Comparison of ENCODE assay signal across 12 mouse cellular contexts in the genomic region with DNA sequence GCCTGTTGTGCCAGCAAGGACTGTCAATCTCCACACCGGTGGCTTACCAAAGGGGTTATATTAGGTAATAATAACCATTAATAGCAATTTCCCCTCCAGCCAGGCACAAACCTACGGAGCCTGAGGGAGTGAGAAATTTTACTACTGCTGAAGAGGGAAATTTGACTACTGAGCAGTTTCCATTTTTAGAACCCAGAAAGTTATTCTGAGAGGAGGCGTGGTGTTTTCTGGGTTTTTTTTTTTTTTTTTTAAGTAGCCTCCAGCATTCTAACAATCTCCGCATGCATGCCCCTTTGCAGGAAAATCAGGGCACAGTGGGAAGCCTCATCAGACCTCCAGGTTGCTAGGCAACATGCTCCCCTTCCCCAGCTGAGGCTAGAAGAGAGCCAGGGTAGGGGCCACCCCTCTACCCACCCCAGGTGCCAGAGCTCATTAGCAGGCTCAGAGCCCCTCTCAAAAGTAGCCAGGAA. TPM values are rescaled to one million over a fixed set of nuclear protein-coding genes. Genes with fewer than 3 reads are reported as not detected.
DNase-seq lines count a peak whose midpoint lies in the region; ATAC-seq and TF ChIP-seq lines count a peak whose summit lies in the region.
"Had no signal": no experiment of that assay in that cellular context is flagged by ENCODE, and none has a peak within 500 bp of the region (broad histone marks: within the 10 kb centered on the region; RNA-seq: fewer than 3 reads in every experiment).

No protein-coding gene starts in this region.

- H3K4me1 ChIP-seq in forebrain, embryonic 15.5 days: peaks cover 26% of the 10 kb centered on the region
- 0 out of 2 replicates have a peak, but pooled peaks cover 3% of the 10 kb centered on the region for H3K4me1 ChIP-seq in limb, embryonic 14.5 days (ENCODE audit: control insufficient read depth, insufficient read depth, low read length)
- H3K4me1 ChIP-seq in thymus, adult 2 months (replicated peaks; ENCODE audit: control insufficient read depth, insufficient read depth, low read length): no peaks in the 10 kb centered on the region

- ATAC-seq in forebrain, embryonic 15.5 days (replicated peaks): peak; percentile 93
- no peak for ATAC-seq in limb, embryonic 14.5 days (ENCODE audit: low FRiP score, low read depth)
- ATAC-seq in erythroid progenitor cell, adult 5-6 weeks (replicated peaks; ENCODE audit: low FRiP score, poor library complexity, severe bottlenecking): no peak
- no peak for ATAC-seq in megakaryocyte, adult 5-6 weeks (ENCODE audit: poor library complexity, severe bottlenecking)

- no peak for TF ChIP-seq CTCF in thymus, adult 2 months (IDR thresholded peaks at IDR 0.05; ENCODE audit: borderline replicate concordance, control insufficient read depth, extremely low read depth, insufficient read depth, low read length, poor library complexity)

- no peaks in the 10 kb centered on the region for H3K9me3 ChIP-seq in forebrain, embryonic 15.5 days
- H3K9me3 ChIP-seq in limb, embryonic 14.5 days (ENCODE audit: control insufficient read depth, low read length): no peaks in the 10 kb centered on the region
- H3K9me3 ChIP-seq: embryonic facial prominence, embryonic 13.5 days had no signal

- H3K4me3 ChIP-seq in forebrain, embryonic 15.5 days: no peak overlapping the region
- H3K4me3 ChIP-seq in limb, embryonic 14.5 days (replicated peaks; ENCODE audit: low read length): no peak overlapping the region
- no peak overlapping the region for H3K4me3 ChIP-seq in thymus, adult 2 months (ENCODE audit: control insufficient read depth, insufficient read depth, low read length)
- H3K4me3 ChIP-seq: embryonic facial prominence, embryonic 13.5 days; myocyte had no signal

- H3K36me3 ChIP-seq in forebrain, embryonic 15.5 days: no peaks in the 10 kb centered on the region
- no peaks in the 10 kb centered on the region for H3K36me3 ChIP-seq in limb, embryonic 14.5 days (ENCODE audit: control insufficient read depth, insufficient read depth, low read length)
- H3K36me3 ChIP-seq in thymus, adult 2 months (ENCODE audit: control insufficient read depth, insufficient read depth, low read length): no peaks in the 10 kb centered on the region
- H3K36me3 ChIP-seq: embryonic facial prominence, embryonic 13.5 days had no signal

- no peaks in the 10 kb centered on the region for H3K27me3 ChIP-seq in forebrain, embryonic 15.5 days
- H3K27me3 ChIP-seq in limb, embryonic 14.5 days (ENCODE audit: control insufficient read depth, insufficient read depth, low read length): no peaks in the 10 kb centered on the region
- no peaks in the 10 kb centered on the region for H3K27me3 ChIP-seq in thymus, adult 2 months (ENCODE audit: control insufficient read depth, insufficient read depth, low read length)
- H3K27me3 ChIP-seq: embryonic facial prominence, embryonic 13.5 days had no signal

- no peak overlapping the region for H3K9ac ChIP-seq in forebrain, embryonic 15.5 days (replicated peaks)
- H3K9ac ChIP-seq in limb, embryonic 14.5 days (ENCODE audit: low read depth, low read length, severe bottlenecking): no peak overlapping the region
- H3K9ac ChIP-seq: embryonic facial prominence, embryonic 13.5 days had no signal

- H3K4me2 ChIP-seq in forebrain, embryonic 15.5 days (replicated peaks): no peak overlapping the region
- no peak overlapping the region for H3K4me2 ChIP-seq in limb, embryonic 14.5 days (replicated peaks; ENCODE audit: low read depth, low read length, severe bottlenecking)
- H3K4me2 ChIP-seq: embryonic facial prominence, embryonic 13.5 days had no signal

- TF ChIP-seq POLR2A in limb, embryonic 14.5 days (IDR thresholded peaks at IDR 0.05; ENCODE audit: borderline replicate concordance, extremely low read depth, insufficient read depth, insufficient read length): no peak
- no peak for TF ChIP-seq POLR2A in thymus, adult 2 months (IDR thresholded peaks at IDR 0.05; ENCODE audit: control insufficient read depth, extremely low read depth, insufficient read depth, low read length, poor library complexity)

- H3K27ac ChIP-seq in forebrain, embryonic 15.5 days (replicated peaks): peak overlapping the region; percentile 39
- no peak overlapping the region for H3K27ac ChIP-seq in limb, embryonic 14.5 days (replicated peaks; ENCODE audit: low read depth, low read length)
- no peak overlapping the region for H3K27ac ChIP-seq in thymus, adult 2 months (ENCODE audit: control insufficient read depth, insufficient read depth, low read length)
- H3K27ac ChIP-seq: embryonic facial prominence, embryonic 13.5 days had no signal

- WGBS in forebrain, embryonic 15.5 days: 5% methylated on average over 4 of the region's 4 CpGs
- 4% methylated on average over 4 of the region's 4 CpGs for WGBS in limb, embryonic 14.5 days
- 72% methylated on average over 4 of the region's 4 CpGs for WGBS in thymus, adult 2 months

- peak; percentile 50 for DNase-seq in A20 (ENCODE audit: low read depth, low spot score)
- DNase-seq in Muller cell, postnatal 12 days (ENCODE audit: inconsistent ontology term): peak; percentile 80
- DNase-seq in limb, embryonic 14.5 days (ENCODE audit: low spot score): peak; percentile 20
- no peak for DNase-seq in thymus, adult 2 months
- DNase-seq in left cerebral cortex, adult 11 months (ENCODE audit: low spot score): no peak
- DNase-seq: adrenal gland, postnatal 14 days; lung, adult 18-20 months had no signal

RNA-seq across cellular contexts. Expression of a gene that starts 43.1 kb away (rescaled TPM):
- not detected in 2 replicates for polyA plus RNA-seq in forebrain, embryonic 15.5 days (2015; fragmentation: Nextera tagmentation; extraction: Ambion mirVana)
- polyA plus RNA-seq in limb, embryonic 14.5 days (2012; rRNA removed): 0.06 and 0.09 TPM in 2 replicates
- polyA plus RNA-seq in limb, embryonic 14.5 days (2014; fragmentation: Nextera tagmentation; extraction: Ambion mirVana): not detected in 2 replicates
- 0.32 and 0.34 TPM in 2 replicates for polyA plus RNA-seq in thymus, adult 2 months (2012; rRNA removed)
- total RNA-seq in erythroid progenitor cell, adult 5-6 weeks (2015; ENCODE audit: low replicate concordance): not detected in 2 replicates
- total RNA-seq in erythroid progenitor cell, adult 5-6 weeks (2017; ENCODE audit: low replicate concordance): not detected in 2 replicates
- total RNA-seq in megakaryocyte, adult 5-6 weeks (2015): not detected in 2 replicates
- not detected in 2 replicates for total RNA-seq in megakaryocyte, adult 5-6 weeks (2017)
- total RNA-seq: adrenal gland, postnatal 14 days had no signal
- polyA plus RNA-seq: embryonic facial prominence, embryonic 13.5 days; myocyte had no signal

Comparison
In these comparisons a context has a peak if more than half of its experiments do, and no peak if none do; other contexts are left out.
1. DNase-seq: peak in A20 (single experiment), Muller cell, postnatal 12 days (single experiment) and limb, embryonic 14.5 days (single experiment); none in thymus, adult 2 months (single experiment) and left cerebral cortex, adult 11 months (single experiment).